Mouse (Mus musculus) liver, embryonic 13.5 days (tissue): ENCODE measurements around the gene Rps27l. TPM values are rescaled to one million over a fixed set of nuclear protein-coding genes. Genes with fewer than 3 reads are reported as not detected.

Source experiments
- ATAC-seq: fragments of 200-750 bp; cut with Nextera tagmentation; 2 replicates; pipeline ENCODE4 v1.8.0; 2017; ENCODE audit warnings: low read depth, mild to moderate bottlenecking, moderate number of reproducible peaks, moderate library complexity
- DNase-seq: peaks from one replicate; pipeline ENCODE4 v3.0.0; 2022
- H3K27ac ChIP-seq: fragments of 300-500 bp; sonication (generic); 2 replicates; pipeline ENCODE4 v1.5.1; 2015; ENCODE audit warnings: moderate library complexity, mild to moderate bottlenecking, inconsistent platforms
- H3K27me3 ChIP-seq: fragments of 300-500 bp; sonication (generic); 2 replicates; pipeline ENCODE4 v1.6.1; 2015; ENCODE audit warnings: mild to moderate bottlenecking, inconsistent platforms
- H3K36me3 ChIP-seq: fragments of 300-500 bp; sonication (generic); 2 replicates; pipeline ENCODE4 v1.6.1; 2015; ENCODE audit warnings: mild to moderate bottlenecking, inconsistent platforms
- H3K4me1 ChIP-seq: fragments of 300-500 bp; sonication (generic); replicated peaks from 2 replicates; pipeline ENCODE4 v1.6.1; 2015; ENCODE audit warnings: inconsistent platforms
- H3K4me2 ChIP-seq: fragments of 300-500 bp; sonication (generic); 2 replicates; pipeline ENCODE4 v1.6.1; 2015; ENCODE audit warnings: inconsistent platforms, mild to moderate bottlenecking, moderate library complexity
- H3K4me3 ChIP-seq: fragments of 300-500 bp; sonication (generic); replicated peaks from 2 replicates; pipeline ENCODE4 v1.5.1; 2015; ENCODE audit warnings: mild to moderate bottlenecking, inconsistent platforms
- H3K9ac ChIP-seq: fragments of 300-500 bp; sonication (generic); 2 replicates; pipeline ENCODE4 v1.6.1; 2015; ENCODE audit warnings: mild to moderate bottlenecking, inconsistent platforms
- H3K9me3 ChIP-seq: fragments of 300-500 bp; sonication (generic); replicated peaks from 2 replicates; pipeline ENCODE4 v1.6.1; 2016; ENCODE audit warnings: inconsistent platforms
- WGBS: fragments of 180-500 bp; shearing (Covaris S2); methylation state at CpG from one replicate; pipeline ENCODE4 v1.1.7; 2015; ENCODE audit not compliant: insufficient replicate concordance; 5-methylcytosine and 5-hydroxymethylcytosine counted together
- polyA plus RNA-seq: library from polyadenylated mRNA; unstranded; fragments of >200 nt; fragmentation: Nextera tagmentation; extraction: Ambion mirVana; gene quantifications from 2 replicates; pipeline ENCODE4 v1.2.1, GENCODE M21; 2015

Rps27l gene
- polyA plus RNA-seq, 1 experiment from 2014 or later = 702 TPM

DNA sequence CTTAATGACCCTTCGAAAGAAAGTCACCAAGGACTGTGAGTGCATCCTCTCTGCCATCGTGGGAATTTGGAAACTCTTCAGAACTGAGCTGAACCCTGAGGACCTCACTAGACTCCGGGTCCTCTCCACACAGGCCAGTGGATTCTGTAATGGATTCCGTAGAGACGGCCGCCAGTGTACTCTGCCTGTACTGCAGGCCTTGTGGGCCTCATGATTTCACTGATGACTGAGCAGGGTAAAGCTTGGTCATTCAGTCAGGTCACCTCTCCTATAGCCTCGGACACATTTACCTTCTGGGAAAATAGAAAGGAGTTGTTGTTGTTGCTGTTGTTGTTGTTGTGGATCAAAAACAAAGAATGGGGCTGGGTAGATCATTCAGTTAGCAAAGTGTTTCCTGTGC lies 36.2 kb downstream of the Rps27l start:
- WGBS = 73% methylated on average over 7 of the region's 7 CpGs

DNA sequence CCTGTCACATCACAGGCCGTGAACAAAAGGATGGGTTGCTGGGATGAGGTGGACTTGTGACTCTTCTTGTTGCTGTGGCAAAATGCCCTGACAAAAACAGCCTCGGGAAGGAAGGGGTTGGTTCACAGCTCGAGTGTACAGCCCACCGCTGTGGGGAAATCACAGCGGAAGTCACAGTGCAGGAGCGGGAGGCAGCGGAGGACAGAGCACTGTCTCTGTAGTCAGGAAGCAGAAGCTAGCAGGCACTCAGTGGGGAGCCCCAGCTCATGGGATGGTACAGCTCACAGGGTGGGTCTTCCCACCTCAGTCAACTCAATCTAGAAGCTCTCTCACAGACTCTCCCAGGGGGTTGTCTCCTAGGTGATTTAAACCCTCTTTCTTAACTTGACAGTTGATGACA lies 39.5 kb downstream of the Rps27l start:
- Histone ChIP-seq H3K9me3 (no peaks in the 10 kb centered on the region), H3K9ac (no peak overlapping the region), H3K36me3 (no peaks in the 10 kb centered on the region), H3K4me3 (no peak overlapping the region), H3K27ac (no peak overlapping the region), H3K4me2 (no peak overlapping the region), H3K4me1 (peaks cover 46% of the 10 kb centered on the region), H3K27me3 (peaks cover 7% of the 10 kb centered on the region; the same call in 1 of the 2 replicates)
- DNase-seq (no peak), ATAC-seq (no peak)
- WGBS = 50% methylated on average over 7 of the region's 7 CpGs

More for the DNA sequence above, 36.2 kb downstream of the Rps27l start:
- Histone ChIP-seq H3K9ac (no peak overlapping the region), H3K9me3 (no peaks in the 10 kb centered on the region), H3K36me3 (no peaks in the 10 kb centered on the region), H3K4me3 (no peak overlapping the region), H3K27me3 (peaks cover 7% of the 10 kb centered on the region; the same call in 1 of the 2 replicates), H3K4me1 (peaks cover 17% of the 10 kb centered on the region), H3K4me2 (no peak overlapping the region), H3K27ac (no peak overlapping the region)
- DNase-seq (no peak), ATAC-seq (no peak)

DNA sequence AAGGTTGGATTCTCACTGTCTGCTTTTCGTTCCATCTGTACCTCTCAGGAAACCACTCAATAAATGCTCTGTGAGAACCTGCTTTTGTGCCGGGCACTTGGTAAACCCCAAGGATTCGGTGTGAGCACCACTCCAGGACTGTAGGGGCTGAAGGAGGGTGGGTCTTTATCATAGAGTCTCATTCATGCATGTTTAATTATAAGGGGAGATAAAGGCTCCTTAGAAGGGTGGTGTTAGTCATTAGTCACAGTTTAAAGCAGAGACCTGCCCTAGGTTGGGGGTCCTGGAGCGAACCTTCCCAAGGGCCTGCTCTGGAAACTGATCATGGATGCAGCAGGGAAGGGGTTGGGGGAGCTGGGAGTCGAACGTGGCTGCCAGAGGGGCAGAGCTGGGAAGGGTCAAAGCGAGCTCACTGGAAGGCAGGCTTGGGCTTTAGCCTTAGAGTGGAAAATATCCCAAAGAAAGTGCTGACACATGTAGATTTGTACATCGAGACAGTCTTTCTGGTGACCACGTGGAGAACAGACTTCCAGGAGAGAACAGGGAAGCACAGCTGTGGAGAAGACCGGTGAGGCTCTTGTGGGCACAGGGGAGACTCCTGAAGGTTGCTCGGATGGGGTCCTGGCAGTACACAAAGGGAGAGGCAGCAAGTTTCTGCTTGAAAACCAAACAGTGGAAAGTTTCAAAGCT lies 42.5 kb downstream of the Rps27l start:
- H3K9ac ChIP-seq = peak overlapping the region; percentile 61
- no peaks in the 10 kb centered on the region for H3K36me3 ChIP-seq
- no peaks in the 10 kb centered on the region for H3K9me3 ChIP-seq
- H3K4me2 ChIP-seq = peak overlapping the region; percentile 66
- peak overlapping the region; percentile 88 for H3K27ac ChIP-seq
- ATAC-seq (peak; percentile 94), DNase-seq (peak; percentile 55)
- peaks cover 60% of the 10 kb centered on the region for H3K4me1 ChIP-seq
- WGBS = 33% methylated on average over 11 of the region's 11 CpGs
- H3K27me3 ChIP-seq = peaks cover 7% of the 10 kb centered on the region; the same call in 1 of the 2 replicates
- H3K4me3 ChIP-seq = peak overlapping the region; percentile 36

DNA sequence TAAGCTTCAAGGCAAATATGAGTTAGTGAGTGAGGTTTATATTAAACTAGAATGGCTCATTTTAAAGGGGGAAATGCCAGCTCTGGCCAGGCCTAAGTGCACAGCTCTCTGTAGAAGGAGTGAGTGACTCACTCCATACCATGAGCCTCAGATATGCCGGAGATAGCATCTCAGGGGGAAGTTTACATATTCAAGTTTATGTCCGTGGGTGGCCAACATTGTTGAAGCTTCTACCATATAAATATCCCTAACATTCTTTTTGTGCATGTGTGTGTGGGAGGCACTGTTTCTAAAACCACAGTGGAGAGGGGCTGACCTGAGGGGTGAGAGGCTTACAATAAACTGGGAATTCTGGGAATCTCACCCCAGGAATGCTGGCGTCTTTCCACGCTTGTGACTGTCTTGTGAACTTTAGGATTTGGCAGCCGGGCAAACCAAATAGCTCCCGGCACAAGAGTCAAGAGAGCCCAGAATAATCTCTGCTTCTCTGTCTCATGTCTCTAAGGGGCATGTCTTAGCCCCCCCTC lies 43.1 kb downstream of the Rps27l start:
- Histone ChIP-seq H3K4me1 (peaks cover 62% of the 10 kb centered on the region), H3K36me3 (no peaks in the 10 kb centered on the region), H3K27me3 (peaks cover 7% of the 10 kb centered on the region; the same call in 1 of the 2 replicates), H3K27ac (peak overlapping the region; percentile 88), H3K4me3 (peak overlapping the region; percentile 36), H3K9ac (peak overlapping the region; percentile 61), H3K9me3 (no peaks in the 10 kb centered on the region), H3K4me2 (peak overlapping the region; percentile 66)
- ATAC-seq (no peak), DNase-seq (no peak)
- 44% methylated on average over 6 of the region's 6 CpGs for WGBS

DNA sequence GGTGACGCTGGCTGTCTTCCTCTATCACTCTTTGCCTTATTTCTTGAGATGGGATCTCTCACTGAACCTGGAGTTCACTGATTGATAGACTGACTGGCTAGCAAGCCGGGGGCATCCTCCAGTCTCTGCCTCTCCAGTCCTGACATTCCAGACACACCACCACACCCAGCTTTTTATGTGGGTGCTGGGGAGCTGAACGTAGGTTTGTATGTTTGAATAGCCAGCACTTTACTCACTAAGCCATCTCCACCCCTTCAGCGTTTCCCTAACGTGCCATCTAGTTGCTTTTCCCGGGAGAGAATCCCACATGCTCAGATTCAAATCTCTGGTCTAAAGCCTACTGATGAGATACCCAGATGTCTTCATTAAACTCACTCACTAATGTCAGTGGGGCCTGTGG lies 43.7 kb downstream of the Rps27l start:
- Histone ChIP-seq H3K4me1 (peaks cover 68% of the 10 kb centered on the region), H3K27me3 (peaks cover 7% of the 10 kb centered on the region; the same call in 1 of the 2 replicates), H3K4me3 (peak overlapping the region; percentile 36; the same call in 1 of the 2 replicates), H3K9me3 (no peaks in the 10 kb centered on the region), H3K36me3 (no peaks in the 10 kb centered on the region), H3K4me2 (peak overlapping the region; percentile 66), H3K9ac (peak overlapping the region; percentile 61; the same call in 1 of the 2 replicates), H3K27ac (peak overlapping the region; percentile 88; the same call in 1 of the 2 replicates)
- 72% methylated on average over 6 of the region's 6 CpGs for WGBS
- ATAC-seq (no peak), DNase-seq (no peak)

DNA sequence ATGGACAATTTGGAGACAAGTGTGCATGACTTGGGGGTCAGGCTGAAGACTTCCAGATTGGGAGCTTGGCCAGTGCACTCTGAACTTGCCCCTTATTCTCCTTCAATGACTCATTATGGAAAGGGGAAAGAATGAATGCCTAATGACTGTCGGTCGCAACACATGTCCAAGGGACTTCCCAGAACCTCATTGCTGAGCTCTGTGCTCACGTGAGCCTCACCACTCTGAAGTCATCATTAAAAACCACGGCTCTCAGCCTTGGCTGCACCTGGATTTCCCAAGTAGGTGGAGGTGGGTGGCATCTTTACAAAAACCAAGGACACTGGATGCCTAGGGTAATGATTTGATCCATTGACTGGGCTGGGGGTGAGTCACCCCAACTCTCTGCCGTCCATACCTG lies 44.2 kb downstream of the Rps27l start:
- peak overlapping the region; percentile 78 for H3K27ac ChIP-seq
- ATAC-seq = no peak
- peaks cover 68% of the 10 kb centered on the region for H3K4me1 ChIP-seq
- peak overlapping the region; percentile 66; the same call in 1 of the 2 replicates for H3K4me2 ChIP-seq
- no peaks in the 10 kb centered on the region for H3K9me3 ChIP-seq
- DNase-seq = no peak
- no peak overlapping the region for H3K4me3 ChIP-seq
- H3K36me3 ChIP-seq = no peaks in the 10 kb centered on the region
- WGBS = 86% methylated on average over 5 of the region's 5 CpGs
- H3K9ac ChIP-seq = no peak overlapping the region
- peaks cover 6% of the 10 kb centered on the region; the same call in 1 of the 2 replicates for H3K27me3 ChIP-seq

GRCm38 (mm10) chr9:66991021-66991749 lies 45.3 kb downstream of the Rps27l start:
- Histone ChIP-seq H3K4me2 (peak overlapping the region; percentile 33), H3K4me1 (peaks cover 67% of the 10 kb centered on the region), H3K9ac (peak overlapping the region; percentile 40), H3K27me3 (no peaks in the 10 kb centered on the region), H3K27ac (peak overlapping the region; percentile 78), H3K9me3 (no peaks in the 10 kb centered on the region), H3K4me3 (no peak overlapping the region), H3K36me3 (no peaks in the 10 kb centered on the region)
- ATAC-seq (no peak), DNase-seq (no peak)
- WGBS = 28% methylated on average over 9 of the region's 9 CpGs

- 55% methylated on average over 8 of the region's 8 CpGs for WGBS
- H3K27ac ChIP-seq = peak overlapping the region; percentile 62
- ATAC-seq = no peak
- peaks cover 60% of the 10 kb centered on the region for H3K4me1 ChIP-seq
- no peaks in the 10 kb centered on the region for H3K27me3 ChIP-seq
- H3K4me3 ChIP-seq = no peak overlapping the region
- no peaks in the 10 kb centered on the region for H3K36me3 ChIP-seq
- DNase-seq = no peak
- peak overlapping the region; percentile 33 for H3K4me2 ChIP-seq
- peak overlapping the region; percentile 33; the same call in 1 of the 2 replicates for H3K9ac ChIP-seq
- H3K9me3 ChIP-seq = no peaks in the 10 kb centered on the region
Observed at GRCm38 (mm10) chr9:66991750-66992410, 46.0 kb downstream of the Rps27l start.

Other genes with a start within 250 kb of the Rps27l start
- gene Car12, start 232.4 kb upstream of the Rps27l start, polyA plus RNA-seq = 0.17 and 0.53 TPM in 2 replicates
- 1.8 TPM in 2 replicates for gene Aph1b, start 150.6 kb upstream of the Rps27l start, polyA plus RNA-seq
- 0.13 and 0.17 TPM in 2 replicates for gene Gm10647, start 149.0 kb upstream of the Rps27l start, polyA plus RNA-seq
- gene Aph1c, start 111.4 kb upstream of the Rps27l start, polyA plus RNA-seq = 1.1 and 1.2 TPM in 2 replicates
- 30.9 and 38.0 TPM in 2 replicates for gene Rab8b, start 26.4 kb upstream of the Rps27l start, polyA plus RNA-seq
- 6.4 and 6.7 TPM in 2 replicates for gene Lactb, start 29.4 kb downstream of the Rps27l start, polyA plus RNA-seq
- 168 and 198 TPM in 2 replicates for gene Tpm1, start 103.3 kb downstream of the Rps27l start, polyA plus RNA-seq